Mouse (Mus musculus) layer of hippocampus, adult 9-11 months (tissue): Measurements from ENCODE around the gene Zfp78.
"Not testable (repeated sequence)": the region's sequence is repeated elsewhere in the genome, so short reads cannot be mapped to it uniquely, and the experiment has no call there.

ENCODE experiments used
- DNase-seq: peaks from one replicate; pipeline ENCODE4 v3.0.0; 2022

Gene Zfp78

GRCm38 (mm10) chr7:6363047-6363488, at the start of gene Zfp78:
Gene Zfp78, plus strand, starts transcription at chr7:6363280.
- DNase-seq = peak; percentile 90

DNA sequence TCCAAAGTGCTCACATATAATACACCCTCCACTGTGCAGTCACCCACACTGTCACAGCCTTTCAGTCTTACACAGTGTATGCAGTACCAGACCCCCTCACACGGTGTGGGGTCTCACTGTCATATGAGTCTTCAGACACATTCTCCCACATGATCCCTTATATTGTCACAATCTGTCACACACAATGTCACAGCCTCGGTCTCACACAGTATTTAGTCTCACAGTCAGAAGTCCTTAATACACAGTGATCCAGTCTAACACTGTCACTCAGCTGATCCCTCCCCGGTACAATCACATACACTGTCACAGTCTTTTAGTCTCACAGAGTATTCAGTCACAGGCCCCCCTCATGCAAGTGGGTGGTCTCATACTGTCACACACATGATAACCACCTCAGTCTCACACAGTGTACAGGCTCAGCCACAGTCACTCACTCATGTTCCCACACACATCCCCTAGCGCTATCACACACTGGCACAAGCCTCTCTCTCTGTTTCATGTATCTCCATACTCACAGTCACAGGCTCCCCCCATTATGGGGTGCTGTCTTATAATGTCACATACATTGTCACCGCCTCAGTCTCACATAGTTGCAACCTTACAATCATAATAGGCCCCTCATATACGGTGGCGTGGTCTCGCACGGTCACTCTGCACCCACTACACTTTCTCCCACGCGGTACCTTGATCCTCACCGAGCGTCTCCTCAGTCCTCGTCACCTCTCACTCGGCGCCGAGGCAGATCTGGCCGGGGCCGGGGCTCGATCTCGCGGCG, 32.4 kb upstream of the Zfp78 start:
- DNase-seq = peak; percentile 38

- peak; percentile 91 for DNase-seq
These were observed 31.7 kb upstream of the Zfp78 start, which contains the start of gene Zfp583 for GRCm38 (mm10) chr7:6331233-6331956. Gene Zfp583, minus strand, starts transcription at chr7:6331285.

GRCm38 (mm10) chr7:6339865-6340264, 23.2 kb upstream of the Zfp78 start:
- no peak for DNase-seq

- DNase-seq = peak; percentile 83
These were observed 19.5 kb upstream of the Zfp78 start, which contains the start of gene Gm3854 for GRCm38 (mm10) chr7:6343501-6344071. Gene Gm3854, plus strand, starts transcription at chr7:6343759.

DNA sequence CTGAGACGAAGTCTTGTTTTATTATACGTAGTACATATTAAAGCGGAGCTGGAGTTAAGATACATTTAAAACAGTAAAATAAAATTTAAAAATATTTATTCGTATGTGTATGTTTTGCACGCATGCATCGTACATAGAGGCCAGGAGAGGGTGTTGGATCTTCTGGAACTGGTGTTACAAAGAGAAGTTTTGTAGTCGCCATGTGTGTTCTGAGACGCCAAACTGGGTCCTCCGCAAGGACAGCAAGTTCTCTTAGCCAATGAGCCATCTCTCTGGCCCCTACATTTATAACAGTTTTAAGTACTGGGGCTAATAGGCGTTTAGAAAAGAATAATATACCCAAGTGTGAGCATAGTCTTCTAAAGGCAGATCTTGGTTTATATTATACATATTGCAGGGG, 19.0 kb upstream of the Zfp78 start:
- DNase-seq = no peak

DNA sequence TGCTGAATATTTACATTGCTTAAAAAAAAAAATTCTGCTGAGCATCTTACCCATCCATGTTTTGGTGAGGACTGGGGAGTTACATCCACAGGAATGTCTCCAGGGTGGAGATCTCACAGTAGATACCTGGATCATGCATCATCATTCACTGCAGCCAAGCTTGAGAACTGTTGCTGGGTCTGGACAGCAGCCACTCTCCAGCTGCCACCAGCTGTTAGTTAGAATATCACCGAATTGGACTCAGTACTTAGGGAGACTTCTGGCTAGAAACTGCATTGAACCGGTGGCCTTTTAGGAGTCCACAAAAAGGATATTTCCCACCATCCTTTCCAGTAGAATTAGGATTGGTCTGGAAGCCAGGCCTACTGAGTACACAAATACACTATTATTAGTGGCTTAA, 5.0 kb upstream of the Zfp78 start:
- DNase-seq = no peak

GRCm38 (mm10) chr7:6358937-6359590, 4.0 kb upstream of the Zfp78 start:
- DNase-seq = no peak

DNA sequence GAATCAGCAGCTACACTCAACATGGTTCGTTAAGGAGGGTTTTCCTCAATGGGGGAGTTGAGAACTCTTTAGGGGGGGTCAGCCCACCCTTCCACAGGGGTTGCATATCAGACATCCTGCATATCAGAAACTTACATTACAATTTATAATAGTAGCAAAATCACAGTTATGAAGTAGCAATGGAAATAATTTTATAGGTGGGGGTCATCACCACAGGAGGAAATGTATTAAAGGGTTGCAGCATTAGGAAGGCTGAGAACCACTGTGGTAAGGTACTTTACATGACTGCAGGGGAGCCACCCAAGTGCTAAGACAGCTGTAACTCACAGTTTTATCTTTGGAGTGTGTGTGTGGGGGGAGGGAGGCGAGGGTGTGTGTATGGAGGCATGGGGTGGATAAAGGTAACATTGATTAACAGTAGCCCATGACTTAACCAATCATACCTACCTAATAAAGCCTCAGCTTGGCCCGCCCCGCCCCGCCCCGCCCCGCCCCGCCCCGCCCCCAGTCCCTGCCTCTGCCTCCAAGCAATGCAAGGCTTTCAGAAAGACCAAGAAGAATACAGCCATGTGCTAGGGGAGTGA, 2.5 kb upstream of the Zfp78 start:
- no peak for DNase-seq

GRCm38 (mm10) chr7:6361756-6362155, 1.3 kb upstream of the Zfp78 start:
- no peak for DNase-seq

- DNase-seq = peak; percentile 99
These were observed 623 bp upstream of the Zfp78 start for GRCm38 (mm10) chr7:6362268-6363046.

GRCm38 (mm10) chr7:6364761-6365160, 1.7 kb downstream of the Zfp78 start:
- DNase-seq = no peak

- DNase-seq = no peak
These were observed 4.1 kb downstream of the Zfp78 start for GRCm38 (mm10) chr7:6367185-6367584.

- not testable (repeated sequence) for DNase-seq
These were observed 5.1 kb downstream of the Zfp78 start for GRCm38 (mm10) chr7:6368146-6368545.

- no peak for DNase-seq
These were observed 6.4 kb downstream of the Zfp78 start for GRCm38 (mm10) chr7:6369460-6369859.

DNA sequence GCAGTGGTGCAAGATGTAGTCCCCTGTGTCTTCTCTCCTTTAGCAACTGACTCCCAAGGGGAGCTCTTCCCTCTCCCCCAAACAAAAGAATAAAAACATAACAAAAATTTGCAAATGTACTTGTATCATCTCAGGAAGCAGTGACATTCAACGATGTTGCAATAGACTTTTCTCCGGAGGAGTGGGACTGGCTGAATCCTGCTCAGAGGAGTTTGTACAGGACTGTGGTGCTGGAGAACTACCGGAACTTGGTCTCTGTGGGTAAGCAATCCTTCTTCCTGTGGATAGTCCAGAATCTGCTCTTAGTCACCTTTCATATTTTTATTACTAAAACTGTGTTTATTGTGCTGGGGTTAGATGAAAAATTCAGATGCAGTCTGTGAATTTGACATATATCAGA, 9.9 kb downstream of the Zfp78 start:
- no peak for DNase-seq

DNA sequence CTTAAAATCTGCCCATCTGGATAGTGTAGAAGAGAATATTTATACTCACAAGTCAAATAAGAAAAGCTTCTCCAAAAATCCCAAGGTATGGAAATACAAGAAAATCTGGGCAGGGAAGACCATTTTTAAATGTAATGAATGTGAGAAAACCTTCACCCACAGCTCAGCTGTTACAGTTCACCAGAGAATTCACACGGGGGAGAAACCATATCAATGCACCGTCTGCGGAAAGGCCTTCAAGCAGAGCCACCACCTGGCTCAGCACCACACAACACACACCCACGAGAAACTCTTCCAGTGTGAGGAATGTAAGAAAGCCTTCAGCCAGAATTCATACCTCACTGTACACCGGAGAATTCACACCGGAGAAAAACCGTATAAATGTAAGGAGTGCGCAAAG, 15.4 kb downstream of the Zfp78 start:
- DNase-seq = peak; percentile 81

DNA sequence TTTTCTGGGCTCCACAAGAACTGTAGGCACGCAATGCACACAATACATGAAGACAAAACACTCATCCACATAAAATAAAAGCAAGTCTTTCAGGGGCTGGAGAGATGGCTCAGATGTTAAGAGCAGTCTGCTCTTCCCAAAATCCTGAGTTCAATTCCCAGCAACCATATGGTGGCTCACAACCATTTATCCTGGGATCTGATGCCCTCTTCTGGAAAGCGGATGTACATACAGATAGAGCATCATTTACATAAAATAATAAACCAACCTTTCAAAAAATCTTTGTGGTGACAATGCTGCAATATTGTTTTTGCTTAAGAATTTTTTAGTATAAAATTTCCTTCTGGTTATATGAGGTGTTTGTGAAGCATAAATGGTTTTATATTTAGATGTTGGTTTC, 18.4 kb downstream of the Zfp78 start:
- no peak for DNase-seq

- DNase-seq = peak; percentile 93
These were observed 20.0 kb downstream of the Zfp78 start, which contains the start of gene Zfp28 for GRCm38 (mm10) chr7:6383044-6383455. Gene Zfp28, plus strand, starts transcription at chr7:6383295.

- DNase-seq = no peak
These were observed 20.9 kb downstream of the Zfp78 start for GRCm38 (mm10) chr7:6384011-6384410.

GRCm38 (mm10) chr7:6386995-6387394, 23.9 kb downstream of the Zfp78 start:
- peak; percentile 83 for DNase-seq

DNA sequence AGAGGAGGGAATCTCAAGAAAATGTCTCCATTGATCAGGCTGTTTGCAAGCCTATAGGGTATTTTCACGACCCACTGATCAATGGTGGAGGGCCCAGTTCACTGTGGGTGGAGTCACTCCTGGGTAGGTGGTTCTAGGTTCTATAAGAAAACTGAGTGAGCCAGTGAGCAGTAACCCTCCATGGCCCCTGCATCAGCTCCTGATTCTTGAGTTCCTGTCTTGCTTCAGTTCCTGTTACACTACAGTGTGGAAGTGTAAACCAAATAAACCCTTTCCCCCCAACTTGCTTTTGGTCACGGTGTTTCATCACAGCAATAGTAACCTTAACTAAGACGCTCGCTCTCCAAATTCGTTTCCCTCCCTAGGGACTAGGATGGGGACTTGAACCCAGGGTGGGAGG, 25.9 kb downstream of the Zfp78 start:
- no peak for DNase-seq
